ENCODE assay signal across 9 mouse cellular contexts in the genomic region with DNA sequence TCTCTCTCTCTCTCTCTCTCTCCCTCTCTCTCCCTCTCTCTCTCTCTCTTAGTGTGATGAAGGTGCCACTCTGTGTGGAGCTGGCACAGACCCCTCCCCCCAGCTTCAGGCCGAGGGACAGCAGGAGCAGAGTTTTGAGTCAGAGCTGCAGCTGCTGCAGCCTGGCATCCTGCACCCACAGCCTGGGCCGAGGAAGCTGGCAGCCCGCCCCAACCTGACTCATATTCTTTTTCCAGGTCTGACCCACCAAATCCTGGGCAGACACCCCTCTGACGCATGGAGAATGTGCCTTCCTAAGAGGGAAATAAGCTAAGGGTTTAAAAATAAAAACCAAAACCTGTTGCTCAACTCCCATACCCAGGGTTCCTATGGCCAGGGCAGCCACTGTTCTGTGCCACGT. TPM values are rescaled to one million over a fixed set of nuclear protein-coding genes. Genes with fewer than 3 reads are reported as not detected.
DNase-seq lines count a peak whose midpoint lies in the region; TF ChIP-seq lines count a peak whose summit lies in the region.
"Had no signal": no experiment of that assay in that cellular context is flagged by ENCODE, and none has a peak within 500 bp of the region (broad histone marks: within the 10 kb centered on the region; RNA-seq: fewer than 3 reads in every experiment).

No protein-coding gene starts in this region.

- peaks cover 37% of the 10 kb centered on the region for H3K4me1 ChIP-seq in olfactory bulb, adult 2 months (ENCODE audit: control insufficient read depth, insufficient read depth, low read length)

- 8% methylated on average over 5 of the region's 5 CpGs for WGBS in olfactory bulb, adult 2 months

- DNase-seq in urinary bladder, postnatal 25 days (ENCODE audit: low spot score), result peak; percentile 44
- no peak for DNase-seq in urinary bladder, adult 18-20 months (ENCODE audit: low spot score in 2 of 2)
- peak; percentile 84 to 88 for DNase-seq in cerebellum, postnatal 10 days
- peak; percentile 73 to 85 for DNase-seq in gastrocnemius, postnatal 36 days
- DNase-seq in layer of hippocampus, adult 9-10 months (ENCODE audit: low spot score), result peak; percentile 50
- no peak for DNase-seq in ovary, postnatal 10 days (ENCODE audit: low spot score)
- DNase-seq in spleen, postnatal 10 days (ENCODE audit: low spot score in 2 of 2), result no peak

- TF ChIP-seq POLR2A in olfactory bulb, adult 2 months (IDR thresholded peaks at IDR 0.05; ENCODE audit: insufficient read depth, low read depth, low read length), result no peak

- intact Hi-C loops in gastrocnemius, postnatal 36 days (cut with DNase I), result no loop called here

- H3K27ac ChIP-seq in olfactory bulb, adult 2 months (ENCODE audit: insufficient read depth, low read depth, low read length), result peak overlapping the region; percentile 72
- H3K27ac ChIP-seq: limb, embryonic 12.5 days had no signal

- H3K4me3 ChIP-seq in olfactory bulb, adult 2 months (ENCODE audit: insufficient read depth, low read depth, low read length), result no peak overlapping the region
- H3K4me3 ChIP-seq: limb, embryonic 12.5 days had no signal

- TF ChIP-seq CTCF in olfactory bulb, adult 2 months (IDR thresholded peaks at IDR 0.05; ENCODE audit: insufficient read depth, low read depth, low read length), result no peak

RNA-seq across cellular contexts. Expression of a gene that starts 9.8 kb away (rescaled TPM):
- under 1 TPM; 0.36 to 0.37 TPM for total RNA-seq in gastrocnemius, postnatal 36 days (2021)
- polyA plus RNA-seq in olfactory bulb, adult 2 months (2012; ENCODE audit: insufficient read depth, insufficient read length, low replicate concordance, missing spikeins), result not detected in 2 replicates

Comparison
In these comparisons a context has a peak if more than half of its experiments do, and no peak if none do; other contexts are left out.
1. DNase-seq: peak in urinary bladder, postnatal 25 days (single experiment), cerebellum, postnatal 10 days (2 of 2), gastrocnemius, postnatal 36 days (2 of 2) and layer of hippocampus, adult 9-10 months (single experiment); none in urinary bladder, adult 18-20 months (0 of 2), ovary, postnatal 10 days (single experiment) and spleen, postnatal 10 days (0 of 2).